Mouse (Mus musculus) hindbrain, embryonic 11.5 days (tissue): ENCODE measurements around the gene Tshz3. TPM values are rescaled to one million over a fixed set of nuclear protein-coding genes. Genes with fewer than 3 reads are reported as not detected.
A peak's percentile ranks its signal among the peaks of the same experiment; 100 is the strongest.

ENCODE experiments used
- ATAC-seq: fragments of 200-750 bp; cut with Nextera tagmentation; 2 replicates; pipeline ENCODE4 v1.8.0; 2017; ENCODE audit warnings: mild to moderate bottlenecking, moderate TSS enrichment, moderate library complexity; ENCODE audit not compliant: low FRiP score
- DNase-seq: peaks from one replicate; pipeline ENCODE4 v3.0.0-alpha.2; 2015; ENCODE audit warnings: low spot score
- H3K27ac ChIP-seq: fragments of 300-500 bp; sonication (generic); 2 replicates; pipeline ENCODE4 v1.5.1; 2014; ENCODE audit warnings: mild to moderate bottlenecking, low read depth, low read length
- H3K27me3 ChIP-seq: fragments of 300-500 bp; sonication (generic); 2 replicates; pipeline ENCODE4 v1.6.1; 2014; ENCODE audit warnings: mild to moderate bottlenecking, low read length, moderate library complexity, mixed read lengths; ENCODE audit not compliant: control insufficient read depth, insufficient read depth
- H3K36me3 ChIP-seq: fragments of 300-500 bp; sonication (generic); 2 replicates; pipeline ENCODE4 v1.6.1; 2014; ENCODE audit warnings: mild to moderate bottlenecking, low read length, moderate library complexity, mixed read lengths; ENCODE audit not compliant: control insufficient read depth, insufficient read depth
- H3K4me1 ChIP-seq: fragments of 300-500 bp; sonication (generic); replicated peaks from 2 replicates; pipeline ENCODE4 v1.6.1; 2014; ENCODE audit warnings: low read length, mixed read lengths; ENCODE audit not compliant: control insufficient read depth, insufficient read depth
- H3K4me2 ChIP-seq: fragments of 300-500 bp; sonication (generic); replicated peaks from 2 replicates; pipeline ENCODE4 v1.6.1; 2014; ENCODE audit warnings: mild to moderate bottlenecking, low read depth, low read length
- H3K4me3 ChIP-seq: fragments of 300-500 bp; sonication (generic); 2 replicates; pipeline ENCODE4 v1.5.1; 2014; ENCODE audit warnings: low read depth, low read length
- H3K9ac ChIP-seq: fragments of 300-500 bp; sonication (generic); 2 replicates; pipeline ENCODE4 v1.6.1; 2014; ENCODE audit warnings: low read depth, low read length
- H3K9me3 ChIP-seq: fragments of 300-500 bp; sonication (generic); 2 replicates; pipeline ENCODE4 v1.6.1; 2016; ENCODE audit warnings: low read length; ENCODE audit not compliant: control insufficient read depth
- WGBS: fragments of 180-500 bp; shearing (Covaris S2); extraction: QIAGEN DNeasy Blood & Tissue Kit; methylation state at CpG from one replicate; pipeline ENCODE4 v1.1.7; 2014; 5-methylcytosine and 5-hydroxymethylcytosine counted together
- polyA plus RNA-seq: library from polyadenylated mRNA; unstranded; fragments of >200 nt; fragmentation: Nextera tagmentation; extraction: Ambion mirVana; gene quantifications from 2 replicates; pipeline ENCODE4 v1.2.1, GENCODE M21; 2014

Gene Tshz3
- polyA plus RNA-seq, 1 experiment from 2014 or later, result 21.3 TPM

DNA sequence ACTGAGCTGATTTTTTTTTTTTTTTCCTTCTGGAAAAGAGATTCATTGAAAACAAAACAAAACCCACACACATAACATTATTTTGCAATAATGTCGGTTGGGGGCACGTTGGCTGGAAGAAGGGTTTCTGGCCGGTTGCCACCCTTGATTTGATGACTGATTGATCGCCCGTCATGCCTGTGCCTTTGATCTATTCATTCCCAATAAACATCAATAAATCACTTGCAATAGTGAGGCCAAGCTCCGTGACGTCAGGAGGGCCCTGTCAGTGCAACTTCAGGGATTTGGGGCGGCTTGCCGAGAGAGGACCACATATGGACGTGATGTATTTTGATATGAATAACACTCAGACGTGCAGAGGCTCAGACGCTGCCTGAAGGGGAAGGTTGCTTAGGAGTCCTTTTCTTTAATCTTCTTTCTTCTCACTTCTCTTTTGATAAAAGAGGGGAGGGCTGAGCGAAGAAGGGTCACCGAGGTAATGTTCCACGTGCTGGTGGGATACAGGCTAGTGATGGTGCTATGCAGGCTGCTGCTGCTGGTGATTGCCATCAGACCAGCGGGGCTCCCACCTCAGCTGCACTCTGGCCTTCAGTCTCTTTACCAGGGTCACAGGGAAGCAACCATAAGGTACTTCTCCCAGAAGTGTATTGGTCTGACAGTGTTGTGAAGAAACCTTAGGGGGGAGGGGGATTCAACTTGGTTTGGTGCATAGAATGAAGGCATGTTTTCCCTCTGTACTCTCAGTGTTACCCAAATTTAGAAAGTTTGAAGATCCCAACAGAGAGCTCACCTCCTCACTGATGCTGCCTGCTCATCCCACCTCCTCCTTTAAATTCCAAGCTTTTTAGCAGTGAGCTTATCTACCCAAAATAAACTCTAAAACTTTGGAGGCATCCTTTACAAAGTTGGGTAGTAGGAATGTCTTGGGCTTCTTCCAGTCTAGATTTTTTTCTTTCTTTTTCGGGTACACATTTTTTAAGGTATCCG lies 1.4 kb downstream of the Tshz3 start:
- WGBS, result 7% methylated on average over 18 of the region's 18 CpGs

DNA sequence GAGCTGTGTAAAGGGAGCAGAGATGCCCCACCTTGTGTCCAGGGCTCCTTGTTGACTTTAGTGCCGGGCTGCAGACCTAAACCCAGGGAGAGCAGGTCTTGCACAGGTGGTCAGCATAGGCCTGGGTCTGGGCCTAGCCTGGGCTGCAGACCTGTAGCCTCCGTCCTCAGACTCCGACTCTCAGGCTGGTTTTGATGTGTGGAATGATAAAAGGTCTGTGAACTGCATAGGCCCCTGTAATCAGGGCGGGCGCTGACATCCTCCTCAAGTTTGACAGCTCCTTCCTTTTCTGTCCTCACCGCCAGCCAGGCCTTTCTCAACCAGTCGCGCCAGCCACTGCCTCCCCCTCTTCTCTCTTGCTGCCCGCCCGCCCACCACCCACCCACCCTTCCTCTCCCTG lies 8.7 kb downstream of the Tshz3 start:
- Histone ChIP-seq H3K36me3 (no peaks in the 10 kb centered on the region), H3K4me1 (peaks cover 6% of the 10 kb centered on the region; the same call in 1 of the 2 replicates), H3K4me2 (no peak overlapping the region), H3K27me3 (no peaks in the 10 kb centered on the region), H3K9me3 (no peaks in the 10 kb centered on the region), H3K9ac (no peak overlapping the region), H3K27ac (peak overlapping the region; percentile 69), H3K4me3 (no peak overlapping the region)
- no peak for DNase-seq
- ATAC-seq, result no peak; the same call in 1 of the 2 replicates
- WGBS, result 16% methylated on average over 7 of the region's 10 CpGs

More for the DNA sequence above, 1.4 kb downstream of the Tshz3 start:
- Histone ChIP-seq H3K9ac (peak overlapping the region; percentile 70; the same call in 1 of the 2 replicates), H3K36me3 (no peaks in the 10 kb centered on the region), H3K27ac (peak overlapping the region; percentile 93), H3K4me2 (peak overlapping the region; percentile 94), H3K4me1 (peaks cover 6% of the 10 kb centered on the region; the same call in 1 of the 2 replicates), H3K27me3 (peaks cover 7% of the 10 kb centered on the region), H3K9me3 (no peaks in the 10 kb centered on the region), H3K4me3 (peak overlapping the region; percentile 82)
- ATAC-seq (no peak), DNase-seq (peak; percentile 60)

DNA sequence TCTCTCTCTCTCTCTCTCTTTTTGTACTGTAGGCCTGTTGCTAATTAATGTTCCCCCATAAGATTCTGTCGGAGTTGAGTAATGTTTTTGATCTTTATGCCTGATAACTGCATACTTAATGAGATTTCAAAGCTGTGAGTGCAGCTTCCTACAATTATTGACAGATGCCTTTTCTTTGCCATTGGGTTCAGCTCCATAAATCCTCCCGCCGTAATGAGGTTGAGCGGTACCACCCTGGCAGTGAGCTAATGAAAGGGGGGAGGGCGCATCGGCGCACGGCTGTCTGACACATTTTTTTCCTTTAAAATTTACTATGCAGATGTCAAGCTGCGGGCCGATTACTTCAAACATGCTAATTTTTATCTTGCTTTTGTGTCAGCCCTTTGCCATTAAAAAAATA lies 9.3 kb downstream of the Tshz3 start:
- no peak overlapping the region for H3K4me3 ChIP-seq
- ATAC-seq, result peak; percentile 45; the same call in 1 of the 2 replicates
- peak overlapping the region; percentile 84 for H3K27ac ChIP-seq
- H3K9ac ChIP-seq, result no peak overlapping the region
- 27% methylated on average over 10 of the region's 10 CpGs for WGBS
- peaks cover 6% of the 10 kb centered on the region; the same call in 1 of the 2 replicates for H3K4me1 ChIP-seq
- peak overlapping the region; percentile 33 for H3K4me2 ChIP-seq
- no peaks in the 10 kb centered on the region for H3K27me3 ChIP-seq
- H3K36me3 ChIP-seq, result no peaks in the 10 kb centered on the region
- DNase-seq, result no peak
- no peaks in the 10 kb centered on the region for H3K9me3 ChIP-seq

DNA sequence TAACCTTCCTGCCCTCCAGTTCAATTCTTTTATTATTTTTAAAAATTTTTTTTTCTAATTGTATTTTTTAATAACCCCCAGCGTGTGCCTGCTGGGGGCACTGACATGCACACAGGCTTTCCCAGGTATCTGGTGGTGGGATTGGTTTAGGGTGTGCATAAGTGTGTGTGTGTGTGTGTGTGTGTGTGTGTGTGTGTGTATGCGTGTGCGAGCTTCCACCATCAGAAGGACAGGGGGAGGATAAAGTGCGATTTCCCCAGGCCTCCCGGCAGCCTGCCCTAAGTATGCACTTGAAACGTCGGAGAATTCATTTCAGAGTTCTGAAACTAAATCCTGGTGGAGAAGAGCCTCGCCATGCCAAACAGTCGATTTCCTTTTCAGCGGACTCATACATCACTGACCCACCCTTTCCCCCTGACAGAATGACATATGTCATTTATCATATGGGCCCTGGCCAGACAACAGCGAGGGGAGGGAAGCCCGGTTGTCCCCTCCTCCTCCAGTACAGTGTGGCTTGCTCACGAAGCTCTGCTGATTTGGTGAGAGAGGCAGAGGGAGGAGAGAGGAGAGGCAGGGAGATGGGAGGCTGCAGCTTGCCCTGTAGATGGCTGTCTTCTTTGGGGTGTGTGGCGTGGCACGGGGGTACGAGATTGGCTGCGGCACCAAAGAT lies 9.9 kb downstream of the Tshz3 start:
- H3K4me1 ChIP-seq, result peaks cover 6% of the 10 kb centered on the region; the same call in 1 of the 2 replicates
- 30% methylated on average over 17 of the region's 17 CpGs for WGBS
- no peaks in the 10 kb centered on the region for H3K9me3 ChIP-seq
- H3K4me3 ChIP-seq, result peak overlapping the region; percentile 15; the same call in 1 of the 2 replicates
- peak overlapping the region; percentile 27; the same call in 1 of the 2 replicates for H3K9ac ChIP-seq
- peak; percentile 85 for ATAC-seq
- H3K36me3 ChIP-seq, result no peaks in the 10 kb centered on the region
- no peaks in the 10 kb centered on the region for H3K27me3 ChIP-seq
- H3K27ac ChIP-seq, result peak overlapping the region; percentile 84
- peak overlapping the region; percentile 33 for H3K4me2 ChIP-seq
- DNase-seq, result peak; percentile 57

DNA sequence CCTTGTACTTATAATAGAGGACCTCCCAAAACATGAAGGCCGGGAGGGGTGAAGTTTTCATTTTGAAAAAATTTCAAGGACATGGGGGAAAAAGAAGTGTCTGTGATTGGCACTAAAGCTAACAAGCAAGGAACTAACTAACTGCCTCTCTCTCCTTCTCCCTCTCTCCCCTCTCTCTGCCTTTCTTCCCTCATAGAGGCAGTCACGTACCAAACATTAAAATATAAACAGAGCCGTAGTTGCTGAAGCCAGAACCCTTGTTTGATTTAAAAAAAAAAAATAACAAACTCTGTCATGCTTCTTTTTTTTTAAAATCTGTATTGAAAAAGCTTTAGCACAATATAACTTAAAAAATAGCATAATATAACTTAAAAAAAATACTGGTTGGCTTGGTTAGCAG lies 10.9 kb downstream of the Tshz3 start:
- Histone ChIP-seq H3K9me3 (no peaks in the 10 kb centered on the region), H3K4me3 (no peak overlapping the region), H3K9ac (no peak overlapping the region), H3K36me3 (no peaks in the 10 kb centered on the region), H3K27ac (peak overlapping the region; percentile 84), H3K4me1 (peaks cover 6% of the 10 kb centered on the region; the same call in 1 of the 2 replicates), H3K4me2 (peak overlapping the region; percentile 33; the same call in 1 of the 2 replicates), H3K27me3 (no peaks in the 10 kb centered on the region)
- WGBS, result 32% methylated on average over 3 of the region's 3 CpGs
- ATAC-seq (no peak), DNase-seq (no peak)

DNA sequence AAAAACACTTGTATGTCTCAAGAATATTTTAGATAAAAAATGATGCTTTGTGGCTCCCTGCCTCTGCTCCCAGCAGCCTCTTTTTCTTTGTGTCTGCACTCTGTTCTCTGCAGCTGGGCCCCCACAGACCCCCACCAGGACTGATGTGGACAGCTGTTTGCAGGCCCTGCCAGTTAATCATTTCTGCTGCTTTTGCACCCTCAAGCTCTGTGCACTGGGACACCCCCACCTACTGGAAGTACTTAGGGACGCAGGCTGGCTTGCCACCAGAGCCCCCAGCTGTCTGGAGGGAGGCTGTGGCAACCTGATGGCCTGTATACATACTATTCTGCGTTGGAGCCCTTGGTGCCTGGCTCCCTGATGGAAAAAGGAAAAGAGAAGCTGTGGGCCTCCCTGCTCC lies 11.3 kb downstream of the Tshz3 start:
- Histone ChIP-seq H3K27me3 (no peaks in the 10 kb centered on the region), H3K4me1 (peaks cover 6% of the 10 kb centered on the region; the same call in 1 of the 2 replicates), H3K4me3 (no peak overlapping the region), H3K9me3 (no peaks in the 10 kb centered on the region), H3K9ac (no peak overlapping the region), H3K4me2 (no peak overlapping the region), H3K36me3 (no peaks in the 10 kb centered on the region), H3K27ac (peak overlapping the region; percentile 84)
- 8% methylated on average over 2 of the region's 2 CpGs for WGBS
- ATAC-seq, result peak; percentile 38
- DNase-seq, result peak; percentile 73

DNA sequence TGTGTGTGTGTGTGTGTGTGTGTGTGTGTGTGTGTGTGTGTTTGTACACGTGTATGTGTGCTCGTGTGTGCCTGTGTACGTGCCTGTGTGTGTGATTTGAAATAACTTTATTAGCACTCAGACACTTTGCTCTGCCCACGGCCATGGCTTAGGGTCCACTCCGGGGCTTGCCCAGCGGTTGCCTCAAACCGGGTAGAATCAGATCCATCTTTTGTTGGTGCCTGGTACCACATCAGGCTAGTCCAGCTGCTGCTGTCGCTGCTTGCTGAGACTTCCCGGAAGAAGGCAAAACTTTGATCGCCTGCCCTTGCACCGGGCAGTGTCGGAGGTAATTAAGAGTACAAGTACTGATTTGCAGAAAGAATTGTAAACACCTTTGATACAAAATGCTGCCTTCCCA lies 12.1 kb downstream of the Tshz3 start:
- H3K27me3 ChIP-seq, result no peaks in the 10 kb centered on the region
- no peaks in the 10 kb centered on the region for H3K36me3 ChIP-seq
- peaks cover 6% of the 10 kb centered on the region; the same call in 1 of the 2 replicates for H3K4me1 ChIP-seq
- H3K9me3 ChIP-seq, result no peaks in the 10 kb centered on the region
- WGBS, result 38% methylated on average over 12 of the region's 12 CpGs
- H3K4me3 ChIP-seq, result no peak overlapping the region
- H3K9ac ChIP-seq, result no peak overlapping the region
- H3K4me2 ChIP-seq, result 0 out of 2 replicates have a peak overlapping the region, but pooled peaks have one; percentile 11
- no peak for ATAC-seq
- peak overlapping the region; percentile 84 for H3K27ac ChIP-seq
- peak; percentile 50 for DNase-seq

DNA sequence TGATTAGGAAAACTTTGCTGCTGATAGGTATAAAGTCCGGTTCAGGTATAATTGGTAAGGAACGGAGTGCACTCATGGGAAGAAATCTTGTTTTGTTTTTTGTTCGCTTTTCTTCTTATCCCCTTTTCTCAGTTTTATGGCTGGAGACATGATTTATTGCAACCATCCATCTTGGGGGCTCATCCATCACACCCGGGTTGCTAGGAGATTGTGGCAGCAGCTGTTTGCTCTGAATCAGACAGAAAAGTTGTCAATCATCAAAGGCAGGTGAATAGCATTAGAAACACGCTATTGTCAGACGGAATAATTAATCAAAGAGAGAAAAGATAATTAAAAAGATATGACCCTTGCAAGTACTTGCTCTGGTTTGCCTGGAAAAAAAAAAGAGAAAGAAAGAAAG lies 12.5 kb downstream of the Tshz3 start:
- DNase-seq, result peak; percentile 69
- H3K4me2 ChIP-seq, result no peak overlapping the region

More for the DNA sequence above, 12.5 kb downstream of the Tshz3 start:
- no peaks in the 10 kb centered on the region for H3K36me3 ChIP-seq
- ATAC-seq, result no peak
- H3K27me3 ChIP-seq, result no peaks in the 10 kb centered on the region
- 34% methylated on average over 6 of the region's 6 CpGs for WGBS
- H3K27ac ChIP-seq, result peak overlapping the region; percentile 84
- H3K9me3 ChIP-seq, result no peaks in the 10 kb centered on the region
- H3K4me1 ChIP-seq, result peaks cover 5% of the 10 kb centered on the region; the same call in 1 of the 2 replicates
- no peak overlapping the region for H3K9ac ChIP-seq
- H3K4me3 ChIP-seq, result no peak overlapping the region
